Mouse (Mus musculus) midbrain, embryonic 13.5 days (tissue): ENCODE data around the gene Cenpb. TPM values are rescaled to one million over a fixed set of nuclear protein-coding genes. Genes with fewer than 3 reads are reported as not detected.

Experiments
- ATAC-seq: fragments of 200-750 bp; cut with Nextera tagmentation; 2 replicates; pipeline ENCODE4 v1.8.0; 2017; ENCODE audit warnings: mild to moderate bottlenecking, moderate TSS enrichment, moderate library complexity
- H3K27ac ChIP-seq: fragments of 300-500 bp; sonication (generic); 2 replicates; pipeline ENCODE4 v1.5.1; 2015; ENCODE audit warnings: inconsistent platforms, mild to moderate bottlenecking, moderate library complexity
- H3K27me3 ChIP-seq: fragments of 300-500 bp; sonication (generic); 2 replicates; pipeline ENCODE4 v1.6.1; 2015; ENCODE audit warnings: mild to moderate bottlenecking, inconsistent platforms
- H3K36me3 ChIP-seq: fragments of 300-500 bp; sonication (generic); 2 replicates; pipeline ENCODE4 v1.6.1; 2015; ENCODE audit warnings: mild to moderate bottlenecking, inconsistent platforms
- H3K4me1 ChIP-seq: fragments of 300-500 bp; sonication (generic); replicated peaks from 2 replicates; pipeline ENCODE4 v1.6.1; 2015; ENCODE audit warnings: inconsistent platforms
- H3K4me2 ChIP-seq: fragments of 300-500 bp; sonication (generic); replicated peaks from 2 replicates; pipeline ENCODE4 v1.6.1; 2015; ENCODE audit warnings: moderate library complexity, mild to moderate bottlenecking, inconsistent platforms
- H3K4me3 ChIP-seq: fragments of 300-500 bp; sonication (generic); replicated peaks from 2 replicates; pipeline ENCODE4 v1.5.1; 2015; ENCODE audit warnings: mild to moderate bottlenecking, inconsistent platforms
- H3K9ac ChIP-seq: fragments of 300-500 bp; sonication (generic); replicated peaks from 2 replicates; pipeline ENCODE4 v1.6.1; 2015; ENCODE audit warnings: mild to moderate bottlenecking, inconsistent platforms
- H3K9me3 ChIP-seq: fragments of 300-500 bp; sonication (generic); 2 replicates; pipeline ENCODE4 v1.6.1; 2016; ENCODE audit warnings: mild to moderate bottlenecking, inconsistent platforms
- WGBS: fragments of 180-500 bp; shearing (Covaris S2); methylation state at CpG from one replicate; pipeline ENCODE4 v1.1.7; 2015; 5-methylcytosine and 5-hydroxymethylcytosine counted together
- polyA plus RNA-seq: library from polyadenylated mRNA; unstranded; fragments of >200 nt; fragmentation: Nextera tagmentation; extraction: Ambion mirVana; gene quantifications from 2 replicates; pipeline ENCODE4 v1.2.1, GENCODE M21; 2015

The Cenpb gene
- polyA plus RNA-seq, 1 experiment from 2014 or later, result 15.0 TPM

DNA sequence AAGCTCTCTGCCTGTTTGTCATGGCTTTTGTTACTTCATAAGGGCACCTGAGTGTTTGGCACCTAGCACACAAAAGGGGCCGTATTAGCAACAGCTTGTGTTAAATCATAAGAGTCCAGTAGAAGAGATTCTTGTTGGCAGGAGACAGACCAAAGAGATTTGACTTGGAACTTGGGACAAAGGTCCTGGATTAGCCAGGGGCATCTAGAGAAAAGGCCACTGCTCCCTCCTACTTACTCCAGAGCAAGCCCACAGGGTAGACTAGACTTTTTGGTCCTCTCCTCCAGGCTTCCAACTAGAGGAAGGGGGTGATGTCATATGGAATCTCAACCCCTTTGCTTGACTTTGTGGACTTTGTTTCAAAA, 3.9 kb downstream of the Cenpb start:
- ATAC-seq, result no peak
- Histone ChIP-seq H3K27me3 (peaks cover 28% of the 10 kb centered on the region), H3K4me2 (0 out of 2 replicates have a peak overlapping the region, but pooled peaks have one; percentile 98), H3K4me1 (peaks cover 73% of the 10 kb centered on the region), H3K9me3 (no peaks in the 10 kb centered on the region), H3K4me3 (no peak overlapping the region), H3K27ac (no peak overlapping the region), H3K36me3 (peaks cover 18% of the 10 kb centered on the region), H3K9ac (no peak overlapping the region)
- WGBS, result 98% methylated on average over 1 of the region's 1 CpGs

DNA sequence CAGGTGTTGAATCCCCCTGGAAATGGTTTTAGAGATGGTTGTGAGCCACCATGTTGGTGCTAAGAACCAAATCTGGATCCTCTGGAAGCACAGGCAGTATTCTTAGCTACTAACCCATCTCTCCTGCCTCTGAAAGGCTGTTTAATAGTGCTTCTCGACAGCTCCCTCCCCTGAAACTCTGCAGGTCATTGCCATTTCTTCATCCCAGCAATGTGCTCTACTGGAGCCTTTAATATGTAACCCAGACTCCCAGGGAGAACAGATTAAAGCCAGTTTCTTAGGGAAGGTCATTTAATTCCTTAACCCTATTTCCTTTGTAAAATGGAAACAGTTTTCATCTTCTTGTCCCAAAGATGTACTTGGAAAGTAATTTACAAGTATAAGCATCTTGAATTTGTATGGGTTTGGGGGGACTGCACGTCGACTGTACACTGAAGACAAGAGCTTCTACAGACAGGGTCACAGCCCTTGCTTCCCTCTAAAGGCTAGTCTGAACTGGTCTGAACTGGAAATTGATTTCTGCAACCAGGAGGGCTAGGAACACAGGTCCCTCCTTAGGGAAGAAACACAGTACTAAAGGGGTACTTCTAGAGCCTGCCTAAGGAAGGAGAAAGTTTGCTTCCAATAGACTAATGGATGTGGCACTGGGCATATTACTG, 4.5 kb downstream of the Cenpb start:
- Histone ChIP-seq H3K27ac (0 out of 2 replicates have a peak overlapping the region, but pooled peaks have one; percentile 14), H3K4me3 (no peak overlapping the region), H3K4me1 (peaks cover 75% of the 10 kb centered on the region), H3K9ac (no peak overlapping the region), H3K36me3 (peaks cover 21% of the 10 kb centered on the region), H3K9me3 (no peaks in the 10 kb centered on the region), H3K4me2 (peak overlapping the region; percentile 81; the same call in 1 of the 2 replicates), H3K27me3 (peaks cover 33% of the 10 kb centered on the region)
- WGBS, result 73% methylated on average over 3 of the region's 3 CpGs
- ATAC-seq, result no peak

DNA sequence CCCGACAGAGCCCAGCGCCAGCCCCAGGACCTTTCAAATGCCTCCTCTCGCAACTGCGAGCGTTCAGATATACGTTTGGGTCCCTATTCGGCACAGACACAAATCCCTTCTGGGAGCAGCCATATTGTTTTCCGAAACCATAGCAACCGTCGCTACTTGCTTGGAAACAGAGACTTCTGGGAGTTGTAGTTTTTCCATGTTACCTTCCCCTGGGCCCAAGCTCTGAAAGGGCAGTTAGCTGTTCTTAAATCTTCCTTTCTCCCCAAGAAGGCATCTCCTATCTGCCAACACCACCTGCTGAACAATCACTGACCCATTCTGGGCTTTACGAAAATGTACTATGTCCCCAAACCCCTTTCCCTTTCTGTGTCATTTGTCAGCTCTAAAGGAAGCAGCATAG, 5.2 kb downstream of the Cenpb start:
- Histone ChIP-seq H3K27me3 (peaks cover 36% of the 10 kb centered on the region), H3K9ac (peak overlapping the region; percentile 50; the same call in 1 of the 2 replicates), H3K4me3 (peak overlapping the region; percentile 45), H3K36me3 (peaks cover 21% of the 10 kb centered on the region), H3K27ac (0 out of 2 replicates have a peak overlapping the region, but pooled peaks have one; percentile 14), H3K4me2 (peak overlapping the region; percentile 81), H3K9me3 (no peaks in the 10 kb centered on the region), H3K4me1 (peaks cover 75% of the 10 kb centered on the region)
- ATAC-seq, result peak; percentile 57
- WGBS, result 3% methylated on average over 11 of the region's 11 CpGs

DNA sequence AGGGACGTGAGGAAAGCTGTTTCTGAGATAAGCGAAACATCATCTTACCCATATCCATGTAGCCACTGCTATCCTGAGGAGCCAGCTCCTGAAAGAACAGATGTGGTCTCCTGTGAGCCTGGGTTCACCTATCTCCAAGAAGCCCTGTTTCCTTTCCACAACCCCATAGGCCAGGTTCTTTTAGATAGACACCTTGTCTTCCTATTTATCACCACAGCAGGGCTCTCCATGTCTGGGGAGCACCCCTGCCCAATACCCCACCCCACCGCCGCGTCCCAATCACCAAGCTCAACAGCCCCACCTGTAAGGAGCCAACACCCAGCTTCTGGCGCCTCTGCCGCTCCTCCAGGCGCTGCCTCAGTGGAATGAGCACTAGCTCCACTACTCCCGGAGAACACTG, 7.5 kb downstream of the Cenpb start:
- Histone ChIP-seq H3K4me2 (no peak overlapping the region), H3K4me3 (no peak overlapping the region), H3K36me3 (peaks cover 12% of the 10 kb centered on the region), H3K9me3 (no peaks in the 10 kb centered on the region), H3K4me1 (peaks cover 56% of the 10 kb centered on the region), H3K27me3 (peaks cover 36% of the 10 kb centered on the region), H3K27ac (no peak overlapping the region), H3K9ac (no peak overlapping the region)
- ATAC-seq, result no peak
- 54% methylated on average over 9 of the region's 9 CpGs for WGBS

DNA sequence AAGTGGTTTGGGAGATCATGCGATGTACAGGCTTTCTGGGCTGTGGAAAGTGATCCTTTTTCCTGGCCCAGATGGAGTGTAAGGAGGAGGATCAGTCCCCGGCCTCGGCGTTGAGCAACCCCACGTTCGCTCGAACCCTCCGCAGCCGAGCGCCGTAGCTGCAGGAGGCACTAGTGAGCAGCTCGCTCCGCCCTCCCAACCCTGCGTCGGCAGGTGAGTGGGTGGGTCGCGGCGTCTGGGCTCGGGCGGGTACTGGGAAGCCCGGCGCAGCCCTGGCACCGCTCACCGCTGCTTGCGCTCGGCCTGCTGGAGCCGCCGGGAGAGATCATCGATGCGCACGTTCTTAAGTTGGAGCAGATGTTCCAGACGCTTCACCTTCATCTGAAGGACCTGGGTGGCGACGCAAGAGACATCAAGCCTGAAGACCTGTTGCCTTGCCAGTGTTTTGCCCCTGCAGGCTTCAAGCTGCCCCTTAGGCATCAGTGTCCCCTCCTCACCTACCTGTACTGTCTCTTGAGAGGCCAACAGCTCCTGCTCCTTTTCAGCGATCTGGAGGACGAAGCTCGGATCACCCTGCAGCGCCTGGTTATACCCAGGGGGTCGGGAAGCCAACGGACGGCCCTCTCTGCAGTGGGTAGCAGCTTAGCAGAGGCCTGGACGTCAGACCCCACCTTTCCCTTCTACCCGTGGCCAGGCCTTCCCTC, 8.3 kb downstream of the Cenpb start:
- Histone ChIP-seq H3K4me1 (peaks cover 49% of the 10 kb centered on the region), H3K4me3 (no peak overlapping the region), H3K9ac (peak overlapping the region; percentile 25; the same call in 1 of the 2 replicates), H3K9me3 (no peaks in the 10 kb centered on the region), H3K4me2 (peak overlapping the region; percentile 18), H3K36me3 (peaks cover 10% of the 10 kb centered on the region), H3K27ac (no peak overlapping the region), H3K27me3 (peaks cover 36% of the 10 kb centered on the region)
- no peak for ATAC-seq
- 7% methylated on average over 43 of the region's 43 CpGs for WGBS

DNA sequence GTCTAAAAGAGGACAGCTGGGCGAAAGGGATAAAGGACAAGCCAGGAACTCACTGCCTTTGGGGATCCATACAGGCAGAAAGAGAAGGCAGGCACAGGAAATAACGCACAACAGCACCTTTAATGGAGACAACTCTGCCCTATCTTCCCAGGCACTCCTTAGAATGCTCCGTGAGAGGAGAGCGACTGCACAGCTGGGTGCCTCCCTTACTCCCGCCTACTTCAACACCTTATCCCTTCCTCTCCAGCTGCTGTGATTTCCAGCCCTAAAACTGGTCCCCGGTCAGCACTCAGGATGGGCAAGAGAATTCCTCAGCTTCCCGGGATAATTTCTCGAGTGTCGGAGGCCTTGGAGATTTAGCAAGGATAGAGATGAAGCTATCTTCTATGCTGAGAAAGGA, 8.9 kb downstream of the Cenpb start:
- Histone ChIP-seq H3K27me3 (peaks cover 36% of the 10 kb centered on the region), H3K4me2 (no peak overlapping the region)
- WGBS, result 16% methylated on average over 9 of the region's 9 CpGs

DNA sequence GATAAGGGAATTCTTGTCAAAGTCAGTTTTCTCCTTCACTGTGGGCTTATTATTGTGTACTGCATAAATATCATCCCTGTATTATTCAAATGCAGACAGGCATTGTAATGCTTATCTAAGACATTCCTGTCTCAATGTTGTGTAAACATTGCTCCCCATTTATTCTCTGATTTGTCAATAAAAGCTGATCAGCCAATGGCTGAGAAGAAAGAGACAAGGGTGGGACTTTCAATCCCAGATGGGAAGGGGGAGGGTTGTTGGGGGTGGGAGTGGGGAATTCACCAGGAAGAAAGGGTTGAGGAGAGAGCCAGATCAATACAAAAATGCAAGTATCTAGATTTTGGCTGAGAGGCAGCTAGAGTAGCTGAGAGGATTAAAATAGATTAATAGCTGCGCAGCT, 11.0 kb downstream of the Cenpb start:
- H3K4me2 ChIP-seq, result no peak overlapping the region
- H3K4me1 ChIP-seq, result peaks cover 23% of the 10 kb centered on the region
- H3K27ac ChIP-seq, result no peak overlapping the region
- no peak overlapping the region for H3K4me3 ChIP-seq
- peaks cover 36% of the 10 kb centered on the region for H3K27me3 ChIP-seq
- H3K36me3 ChIP-seq, result peaks cover 10% of the 10 kb centered on the region
- no peak overlapping the region for H3K9ac ChIP-seq
- WGBS, result 39% methylated on average over 1 of the region's 1 CpGs
- no peak for ATAC-seq
- no peaks in the 10 kb centered on the region for H3K9me3 ChIP-seq

More for the DNA sequence above, 8.9 kb downstream of the Cenpb start:
- no peak for ATAC-seq
- H3K27ac ChIP-seq, result no peak overlapping the region
- H3K4me3 ChIP-seq, result no peak overlapping the region
- peaks cover 43% of the 10 kb centered on the region for H3K4me1 ChIP-seq
- no peaks in the 10 kb centered on the region for H3K9me3 ChIP-seq
- H3K9ac ChIP-seq, result 0 out of 2 replicates have a peak overlapping the region, but pooled peaks have one; percentile 25
- peaks cover 10% of the 10 kb centered on the region for H3K36me3 ChIP-seq

DNA sequence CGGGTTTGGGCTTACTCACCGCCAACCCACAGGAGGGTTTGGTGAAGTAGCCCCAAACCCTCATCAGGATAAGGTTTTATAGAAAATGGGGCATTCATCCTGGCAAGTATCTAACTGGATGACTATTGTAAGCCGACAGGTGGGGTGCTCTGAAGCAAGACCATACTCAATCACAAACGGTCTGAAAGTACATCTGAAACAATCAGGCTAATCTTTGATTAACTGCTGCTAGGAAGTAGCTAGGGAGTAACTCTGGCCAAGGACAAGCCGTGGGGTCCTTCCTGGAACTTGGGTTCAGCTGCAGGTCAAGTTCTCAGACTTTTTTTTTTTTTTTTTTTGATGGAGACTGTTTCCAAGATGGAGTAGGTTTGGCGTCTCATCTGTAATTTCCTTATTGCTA, 11.9 kb downstream of the Cenpb start:
- Histone ChIP-seq H3K4me1 (peaks cover 14% of the 10 kb centered on the region; the same call in 1 of the 2 replicates), H3K4me3 (no peak overlapping the region), H3K27me3 (peaks cover 28% of the 10 kb centered on the region), H3K27ac (no peak overlapping the region), H3K9ac (no peak overlapping the region), H3K4me2 (no peak overlapping the region), H3K36me3 (peaks cover 10% of the 10 kb centered on the region), H3K9me3 (no peaks in the 10 kb centered on the region)
- 92% methylated on average over 6 of the region's 6 CpGs for WGBS
- no peak for ATAC-seq

DNA sequence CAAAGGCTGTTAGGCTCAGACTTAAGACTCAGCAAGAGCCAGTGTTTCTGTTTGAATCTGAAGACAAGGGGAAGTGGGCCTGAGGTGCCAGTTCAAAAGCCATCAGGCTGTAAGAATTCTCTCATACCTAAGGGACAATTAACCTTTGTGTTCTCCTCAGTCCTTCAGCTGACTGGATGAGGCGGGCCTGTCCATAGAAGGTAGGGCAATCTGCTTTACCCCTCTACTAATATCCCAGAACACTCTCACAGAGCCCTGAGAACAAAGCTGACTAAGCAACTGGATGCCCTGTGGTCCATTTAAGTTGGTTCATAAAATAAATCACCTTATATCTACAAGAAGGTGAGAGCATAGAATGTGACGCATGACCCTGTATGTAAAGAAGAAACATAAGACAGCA, 13.7 kb downstream of the Cenpb start:
- H3K4me3 ChIP-seq, result no peak overlapping the region
- no peak for ATAC-seq
- WGBS, result 89% methylated on average over 2 of the region's 2 CpGs
- peaks cover 5% of the 10 kb centered on the region; the same call in 1 of the 2 replicates for H3K36me3 ChIP-seq
- no peaks in the 10 kb centered on the region for H3K9me3 ChIP-seq
- no peak overlapping the region for H3K4me2 ChIP-seq
- no peak overlapping the region for H3K27ac ChIP-seq
- no peak overlapping the region for H3K9ac ChIP-seq
- peaks cover 10% of the 10 kb centered on the region for H3K27me3 ChIP-seq
- H3K4me1 ChIP-seq, result peaks cover 8% of the 10 kb centered on the region

DNA sequence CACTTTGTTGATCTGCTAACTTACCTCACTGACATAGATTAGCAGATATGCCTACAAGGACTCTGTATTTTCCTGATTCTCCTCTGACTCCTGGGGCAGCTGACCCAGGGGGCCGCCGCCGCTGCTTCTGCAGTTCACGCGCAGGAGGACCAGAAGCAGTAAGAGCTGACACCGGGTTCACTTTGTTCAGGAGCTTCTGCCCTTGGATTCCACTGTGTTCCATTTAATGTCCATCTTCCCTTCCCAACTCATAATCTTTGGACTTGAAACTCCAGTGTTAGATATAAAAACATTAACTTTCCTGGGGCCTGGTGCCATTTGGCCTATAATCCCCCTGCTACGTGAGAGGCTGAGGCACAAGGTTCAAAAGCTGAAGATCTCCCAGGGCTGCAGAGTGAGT, 15.9 kb downstream of the Cenpb start:
- WGBS, result 76% methylated on average over 7 of the region's 7 CpGs
- ATAC-seq, result no peak

DNA sequence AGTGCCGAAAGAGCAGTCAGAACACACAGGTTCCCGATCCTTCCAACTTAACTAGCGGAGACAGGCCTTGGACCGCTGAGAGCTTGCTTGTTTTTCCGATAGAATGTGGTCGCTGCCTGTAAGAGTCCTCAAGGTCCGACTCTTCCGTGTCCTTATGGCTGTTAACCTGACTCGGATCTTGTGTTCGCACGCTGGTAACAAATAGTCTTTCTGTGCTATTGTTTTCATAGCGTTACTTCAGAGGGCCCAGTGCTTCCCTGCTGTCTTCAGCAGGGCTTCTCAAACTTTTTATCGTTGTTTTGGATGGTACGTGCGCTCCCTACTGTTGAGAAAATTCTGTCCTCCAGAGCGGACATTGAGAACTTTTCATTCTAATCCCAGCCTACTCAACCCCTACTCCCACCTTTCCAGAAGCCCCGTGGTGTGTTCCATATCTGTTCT, 19.2 kb downstream of the Cenpb start:
- under 1% methylated on average over 17 of the region's 17 CpGs for WGBS
- H3K27ac ChIP-seq, result peak overlapping the region; percentile 97
- ATAC-seq, result 0 out of 2 replicates have a peak, but pooled peaks have one; percentile 1

More for the DNA sequence above, 15.9 kb downstream of the Cenpb start:
- no peak overlapping the region for H3K4me2 ChIP-seq
- no peak overlapping the region for H3K9ac ChIP-seq
- H3K4me3 ChIP-seq, result no peak overlapping the region
- H3K9me3 ChIP-seq, result no peaks in the 10 kb centered on the region
- no peaks in the 10 kb centered on the region for H3K27me3 ChIP-seq
- no peaks in the 10 kb centered on the region for H3K36me3 ChIP-seq
- no peak overlapping the region for H3K27ac ChIP-seq
- peaks cover 15% of the 10 kb centered on the region for H3K4me1 ChIP-seq

DNA sequence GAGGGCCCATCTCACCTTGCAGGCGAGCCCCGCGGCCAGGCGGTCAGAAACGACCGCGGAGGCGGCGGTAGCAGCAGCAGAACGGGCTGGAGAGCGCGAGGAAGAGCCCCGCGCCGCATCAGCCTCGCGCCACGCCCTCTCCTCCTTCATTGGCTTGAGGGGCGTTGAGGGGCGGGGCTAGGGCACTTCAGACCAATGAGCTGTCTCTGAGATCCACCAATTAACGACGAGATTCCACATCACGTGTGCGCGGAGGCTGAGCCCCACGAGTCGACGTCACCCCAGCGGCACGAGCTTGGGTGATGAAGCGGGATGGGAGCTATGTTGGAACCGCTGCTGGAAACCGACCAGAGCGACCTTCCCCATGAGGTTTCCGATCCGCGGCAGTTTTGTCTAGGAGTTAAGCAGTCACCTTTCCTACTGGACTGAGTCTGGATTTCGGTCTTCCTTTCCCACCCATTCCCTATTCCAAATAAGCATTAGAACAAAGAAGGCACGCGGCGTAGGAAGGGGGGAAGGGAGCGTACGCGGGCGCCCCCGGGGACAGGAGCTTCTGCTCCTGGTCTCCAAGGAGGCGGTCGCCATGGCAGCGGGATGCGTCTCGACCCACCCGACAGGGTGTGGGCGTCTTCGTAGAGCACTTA, 19.8 kb downstream of the Cenpb start, which contains the start of gene 1700037H04Rik:
1700037H04Rik (minus strand) TSS at position 144 of the 644 bp plus-strand sequence.
- Histone ChIP-seq H3K4me2 (peak within 1 kb of the TSS; percentile 79), H3K4me1 (peaks cover 44% of the 10 kb centered on the region), H3K9me3 (no peaks in the 10 kb centered on the region), H3K9ac (peak within 1 kb of the TSS; percentile 83), H3K27me3 (no peaks in the 10 kb centered on the region), H3K4me3 (peak within 1 kb of the TSS; percentile 68), H3K27ac (peak within 1 kb of the TSS; percentile 97), H3K36me3 (peaks cover 6% of the 10 kb centered on the region; the same call in 1 of the 2 replicates)
- WGBS, result under 1% methylated on average over 54 of the region's 54 CpGs
- peak; percentile 96 for ATAC-seq

More for the DNA sequence above, 19.2 kb downstream of the Cenpb start:
- Histone ChIP-seq H3K9ac (peak overlapping the region; percentile 80), H3K4me2 (peak overlapping the region; percentile 79), H3K36me3 (no peaks in the 10 kb centered on the region), H3K4me3 (peak overlapping the region; percentile 68), H3K4me1 (peaks cover 44% of the 10 kb centered on the region), H3K27me3 (no peaks in the 10 kb centered on the region), H3K9me3 (no peaks in the 10 kb centered on the region)
